Mouse (Mus musculus) MEL (cell line): ENCODE data around the gene Spg11. TPM values are rescaled to one million over a fixed set of nuclear protein-coding genes. Genes with fewer than 3 reads are reported as not detected.

Experiments used
- DNase-seq: peaks from one replicate; pipeline ENCODE4 v3.0.0; 2011; ENCODE audit warnings: low read depth, low spot score
- H3K27ac ChIP-seq: 2 replicates; pipeline ENCODE4 v1.5.1; 2012; ENCODE audit warnings: low read depth, mild to moderate bottlenecking, control low read depth, low read length, moderate library complexity; ENCODE audit not compliant: control insufficient read depth
- H3K27me3 ChIP-seq, 2 experiments: fragments of 150-350 bp in 1 of 2; sonication (generic) in 1 of 2; 2 replicates each; pipeline ENCODE4 v1.6.1; 2012; ENCODE audit warnings: low read length in 2 of 2, mild to moderate bottlenecking in 2 of 2, improper control_type of control experiment in 1 of 2, moderate library complexity in 1 of 2; ENCODE audit not compliant: insufficient read depth in 2 of 2, control insufficient read depth in 1 of 2
- H3K36me3 ChIP-seq, 2 experiments: 2 replicates each; pipeline ENCODE4 v1.6.1; 2012 to 2014; ENCODE audit warnings: low read length in 2 of 2, improper control_type of control experiment in 1 of 2, inconsistent platforms in 1 of 2, mild to moderate bottlenecking in 1 of 2; ENCODE audit not compliant: insufficient read depth in 2 of 2, control insufficient read depth in 1 of 2
- H3K4me1 ChIP-seq, 2 experiments: fragments of 150-350 bp in 1 of 2; sonication (generic) in 1 of 2; 2 replicates each; pipeline ENCODE4 v1.6.1; 2012; ENCODE audit warnings: low read length in 2 of 2, improper control_type of control experiment in 1 of 2, mild to moderate bottlenecking in 1 of 2; ENCODE audit not compliant: insufficient read depth in 2 of 2, control insufficient read depth in 1 of 2
- H3K4me3 ChIP-seq, 2 experiments: fragments of 150-350 bp in 1 of 2; sonication (generic) in 1 of 2; 2 replicates each; pipeline ENCODE4 v1.5.1; 2012; ENCODE audit warnings: low read depth in 2 of 2, low read length in 2 of 2, mild to moderate bottlenecking in 2 of 2, moderate library complexity in 2 of 2, control low read depth in 1 of 2, improper control_type of control experiment in 1 of 2; ENCODE audit not compliant: control insufficient read depth in 1 of 2, insufficient read depth in 1 of 2
- H3K79me2 ChIP-seq: 2 replicates; pipeline ENCODE4 v1.6.1; 2012; ENCODE audit warnings: mild to moderate bottlenecking, low read length, moderate library complexity; ENCODE audit not compliant: control insufficient read depth, poor library complexity, insufficient read depth
- H3K9ac ChIP-seq: 2 replicates; pipeline ENCODE4 v1.6.1; 2012; ENCODE audit warnings: low read depth, mild to moderate bottlenecking, control low read depth, low read length, moderate library complexity; ENCODE audit not compliant: control insufficient read depth, poor library complexity, severe bottlenecking
- H3K9me3 ChIP-seq: fragments of 150-350 bp; sonication (generic); replicated peaks from 2 replicates; pipeline ENCODE4 v1.6.1; 2012; ENCODE audit warnings: mild to moderate bottlenecking, low read length, improper control_type of control experiment, moderate library complexity; ENCODE audit not compliant: insufficient read depth
- BHLHE40 ChIP-seq: IDR thresholded peaks from 2 replicates; pipeline ENCODE4 v1.6.1; 2012; ENCODE audit warnings: low read depth, mild to moderate bottlenecking, inconsistent platforms, low read length, improper control_type of control experiment, borderline replicate concordance
- CHD1 ChIP-seq: IDR thresholded peaks from 2 replicates; pipeline ENCODE4 v1.6.1; 2012; ENCODE audit warnings: low read depth, mild to moderate bottlenecking, inconsistent platforms, low read length, improper control_type of control experiment
- CHD2 ChIP-seq: IDR thresholded peaks from 2 replicates; pipeline ENCODE4 v1.6.1; 2011; ENCODE audit warnings: low read length, improper control_type of control experiment
- E2F4 ChIP-seq: IDR thresholded peaks from 2 replicates; pipeline ENCODE4 v1.6.1; 2011; ENCODE audit warnings: low read depth, low read length, improper control_type of control experiment, borderline replicate concordance
- ELF1 ChIP-seq: IDR thresholded peaks from 2 replicates; pipeline ENCODE4 v1.6.1; 2014; ENCODE audit warnings: low read depth, mild to moderate bottlenecking, inconsistent platforms, low read length, improper control_type of control experiment, moderate library complexity
- GABPA ChIP-seq: IDR thresholded peaks from 2 replicates; pipeline ENCODE4 v1.6.1; 2012; ENCODE audit warnings: low read depth, mild to moderate bottlenecking, inconsistent platforms, low read length, improper control_type of control experiment, moderate library complexity
- GATA1 ChIP-seq: IDR thresholded peaks from 2 replicates; pipeline ENCODE4 v1.6.1; 2011; ENCODE audit warnings: low read depth, low read length, improper control_type of control experiment
- HCFC1 ChIP-seq: IDR thresholded peaks from 2 replicates; pipeline ENCODE4 v1.6.1; 2012; ENCODE audit warnings: low read depth, mild to moderate bottlenecking, inconsistent platforms, low read length, improper control_type of control experiment, moderate library complexity
- JUND ChIP-seq: IDR thresholded peaks from 2 replicates; pipeline ENCODE4 v1.6.1; 2011; ENCODE audit warnings: low read depth, mild to moderate bottlenecking, improper control_type of control experiment, low read length
- KAT2A ChIP-seq: conservative IDR thresholded peaks from 2 replicates; pipeline ENCODE4 v1.6.1; 2012; ENCODE audit warnings: low read depth, low read length, improper control_type of control experiment, inconsistent platforms
- NELFE ChIP-seq: IDR thresholded peaks from 2 replicates; pipeline ENCODE4 v1.6.1; 2011; ENCODE audit warnings: low read depth, low read length, improper control_type of control experiment
- NRF1 ChIP-seq: IDR thresholded peaks from 2 replicates; pipeline ENCODE4 v1.6.1; 2014; ENCODE audit warnings: low read depth, mild to moderate bottlenecking, inconsistent platforms, low read length, improper control_type of control experiment, moderate library complexity; ENCODE audit not compliant: poor library complexity, insufficient read depth, severe bottlenecking
- POLR2A ChIP-seq, 2 experiments: IDR thresholded peaks; 2 replicates each; pipeline ENCODE4 v1.6.1; 2011 to 2012; ENCODE audit warnings: low read length in 2 of 2, mild to moderate bottlenecking in 2 of 2, control low read depth in 1 of 2, improper control_type of control experiment in 1 of 2, low read depth in 1 of 2, moderate library complexity in 1 of 2; ENCODE audit not compliant: control insufficient read depth in 1 of 2, insufficient read depth in 1 of 2, poor library complexity in 1 of 2
- POLR2AphosphoS2 ChIP-seq: IDR thresholded peaks from 2 replicates; pipeline ENCODE4 v1.6.1; 2011; ENCODE audit warnings: low read length, improper control_type of control experiment
- RAD21 ChIP-seq: IDR thresholded peaks from 2 replicates; pipeline ENCODE4 v1.6.1; 2011; ENCODE audit warnings: mild to moderate bottlenecking, low read depth, low read length, improper control_type of control experiment
- SIN3A ChIP-seq: IDR thresholded peaks from 2 replicates; pipeline ENCODE4 v1.6.1; 2012; ENCODE audit warnings: low read length, improper control_type of control experiment, inconsistent platforms
- SMC3 ChIP-seq: IDR thresholded peaks from 2 replicates; pipeline ENCODE4 v1.6.1; 2011; ENCODE audit warnings: low read depth, low read length, improper control_type of control experiment
- TCF12 ChIP-seq: IDR thresholded peaks from 2 replicates; pipeline ENCODE4 v1.6.1; 2014; ENCODE audit warnings: low read depth, mild to moderate bottlenecking, inconsistent platforms, low read length, improper control_type of control experiment, moderate library complexity
- USF2 ChIP-seq, 2 experiments: IDR thresholded peaks; 2 replicates each; pipeline ENCODE4 v1.6.1; 2011 to 2012; ENCODE audit warnings: improper control_type of control experiment in 2 of 2, low read length in 2 of 2, borderline replicate concordance in 1 of 2, inconsistent platforms in 1 of 2, low read depth in 1 of 2, mild to moderate bottlenecking in 1 of 2; ENCODE audit not compliant: insufficient read depth in 1 of 2
- ZC3H11A ChIP-seq: IDR thresholded peaks from 2 replicates; pipeline ENCODE4 v1.6.1; 2012; ENCODE audit warnings: low read depth, mild to moderate bottlenecking, inconsistent platforms, low read length, improper control_type of control experiment
- ZKSCAN1 ChIP-seq: IDR thresholded peaks from 2 replicates; pipeline ENCODE4 v1.6.1; 2012; ENCODE audit warnings: low read depth, mild to moderate bottlenecking, inconsistent platforms, low read length, improper control_type of control experiment, moderate library complexity
- ZMIZ1 ChIP-seq: IDR thresholded peaks from 2 replicates; pipeline ENCODE4 v1.6.1; 2012; ENCODE audit warnings: low read depth, mild to moderate bottlenecking, inconsistent platforms, low read length, improper control_type of control experiment, moderate library complexity
- polyA plus RNA-seq, 2 experiments: library from polyadenylated mRNA; stranded (reverse) in 1 of 2; unstranded in 1 of 2; fragments of >175 nt in 1 of 2; fragments of >200 nt in 1 of 2; gene quantifications; 2 replicates each; pipeline versions ENCODE4 v1.2.1 to v1.2.4; 2012; ENCODE audit warnings: low replicate concordance in 2 of 2, low read depth in 1 of 2; ENCODE audit not compliant: insufficient read length in 2 of 2, insufficient read depth in 1 of 2, missing spikeins in 1 of 2
- total RNA-seq: library from RNA; depleted of rRNA; stranded (reverse); fragments of 300-350 nt; gene quantifications from 2 replicates; pipeline ENCODE4 v1.2.3, GENCODE M21; 2012

Gene Spg11
- total and polyA plus RNA-seq, 3 experiments: 5.9 to 6.9 TPM; not detected in 1

DNA sequence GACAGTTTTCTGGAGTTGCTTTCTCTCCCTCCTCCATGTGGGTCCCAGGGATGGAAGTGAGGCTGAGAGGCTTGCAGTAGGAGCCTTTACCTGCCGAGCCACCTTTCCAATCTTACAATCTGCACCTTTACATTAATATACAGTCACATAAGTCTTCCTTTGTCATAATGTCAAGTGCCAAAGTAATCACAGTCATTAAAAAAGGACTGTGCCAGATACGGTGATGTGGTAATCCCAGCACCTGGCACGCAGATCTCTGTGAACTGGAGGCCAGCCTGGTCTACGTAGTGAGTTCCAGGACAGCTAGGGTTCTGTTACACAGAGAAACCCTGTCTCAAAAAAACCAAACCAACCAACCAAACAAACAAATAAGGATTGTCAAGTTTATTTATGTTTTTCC lies 24.3 kb downstream of the Spg11 start:
- H3K27me3 ChIP-seq: no peaks in the 10 kb centered on the region

DNA sequence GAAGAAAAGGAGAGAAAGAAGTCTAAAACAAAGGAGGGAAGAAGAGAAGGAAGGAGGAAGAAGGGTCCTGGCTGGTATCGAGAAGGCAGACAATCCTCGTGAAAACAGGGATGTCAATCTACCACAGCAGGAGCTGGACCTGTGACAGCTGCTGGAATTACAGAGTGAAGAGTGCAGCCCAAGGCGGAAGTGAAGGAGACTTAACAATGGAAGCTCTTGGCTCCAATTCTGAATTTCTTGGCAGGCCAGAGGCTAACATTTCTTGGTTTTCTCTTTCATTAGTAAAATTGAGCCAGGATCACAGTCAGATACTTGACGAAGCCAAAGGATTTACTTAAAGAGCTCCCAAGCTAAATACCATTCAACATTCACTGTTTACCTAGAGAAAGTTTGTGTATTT lies 31.7 kb downstream of the Spg11 start:
- H3K36me3 ChIP-seq: peaks cover 0 to 1% of the 10 kb centered on the region in 2 experiments; a peak in 1 of 4 replicates
- no peaks in the 10 kb centered on the region for H3K27me3 ChIP-seq

More for the DNA sequence above, 24.3 kb downstream of the Spg11 start:
- no peak overlapping the region for H3K9ac ChIP-seq
- no peak for TF ChIP-seq POLR2AphosphoS2
- no peak for TF ChIP-seq ZC3H11A
- no peak for TF ChIP-seq CHD2
- no peak for TF ChIP-seq E2F4
- TF ChIP-seq JUND: no peak
- TF ChIP-seq SIN3A: no peak
- TF ChIP-seq POLR2A (IDR thresholded peaks at IDR 0.05; ENCODE audit: control insufficient read depth in 1 of 2, insufficient read depth in 1 of 2, low read depth in 1 of 2, low read length in 2 of 2, poor library complexity in 1 of 2): no peak
- no peak for TF ChIP-seq ELF1
- no peak for TF ChIP-seq SMC3
- no peak for TF ChIP-seq BHLHE40
- TF ChIP-seq CHD1: no peak
- no peak for TF ChIP-seq KAT2A
- no peak for TF ChIP-seq USF2 (IDR thresholded peaks at IDR 0.05; ENCODE audit: borderline replicate concordance in 1 of 2, insufficient read depth in 1 of 2, low read depth in 1 of 2, low read length in 2 of 2)
- no peak for TF ChIP-seq NRF1
- TF ChIP-seq NELFE: no peak
- TF ChIP-seq ZMIZ1: no peak
- TF ChIP-seq RAD21: no peak
- no peak for TF ChIP-seq HCFC1
- TF ChIP-seq GABPA: no peak
- H3K79me2 ChIP-seq: no peaks in the 10 kb centered on the region
- no peak overlapping the region for H3K4me3 ChIP-seq
- no peak overlapping the region for H3K27ac ChIP-seq
- peaks cover 0 to 1% of the 10 kb centered on the region in 2 experiments; a peak in 2 of 4 replicates for H3K36me3 ChIP-seq
- no peaks in the 10 kb centered on the region for H3K4me1 ChIP-seq
- DNase-seq: no peak
- no peaks in the 10 kb centered on the region for H3K9me3 ChIP-seq

More for the DNA sequence above, 31.7 kb downstream of the Spg11 start:
- Histone ChIP-seq H3K4me1 (no peaks in the 10 kb centered on the region), H3K4me3 (no peak overlapping the region), H3K9me3 (no peaks in the 10 kb centered on the region), H3K27ac (no peak overlapping the region), H3K9ac (no peak overlapping the region), H3K79me2 (no peaks in the 10 kb centered on the region)
- TF ChIP-seq TCF12: no peak
- no peak for TF ChIP-seq SIN3A
- TF ChIP-seq ZKSCAN1: no peak
- no peak for TF ChIP-seq ZMIZ1
- no peak for TF ChIP-seq GATA1
- no peak for TF ChIP-seq JUND
- no peak for TF ChIP-seq POLR2A (IDR thresholded peaks at IDR 0.05; ENCODE audit: control insufficient read depth in 1 of 2, insufficient read depth in 1 of 2, low read depth in 1 of 2, low read length in 2 of 2, poor library complexity in 1 of 2)
- DNase-seq: no peak
